Mouse (Mus musculus) hindbrain, embryonic 14.5 days (tissue): ENCODE data around the gene Atp1b3. TPM values are rescaled to one million over a fixed set of nuclear protein-coding genes. Genes with fewer than 3 reads are reported as not detected.

ENCODE experiments used
- ATAC-seq: fragments of 200-750 bp; cut with Nextera tagmentation; 2 replicates; pipeline ENCODE4 v1.8.0; 2017; ENCODE audit warnings: moderate number of reproducible peaks, mild to moderate bottlenecking, moderate TSS enrichment, moderate library complexity; ENCODE audit not compliant: low FRiP score
- DNase-seq: peaks from one replicate; pipeline ENCODE4 v3.0.0-alpha.2; 2015; ENCODE audit warnings: low spot score
- H3K27ac ChIP-seq: fragments of 300-500 bp; sonication (generic); 2 replicates; pipeline ENCODE4 v1.5.1; 2014; ENCODE audit warnings: mild to moderate bottlenecking, moderate library complexity
- H3K27me3 ChIP-seq: fragments of 300-500 bp; sonication (generic); 2 replicates; pipeline ENCODE4 v1.6.1; 2014; ENCODE audit warnings: mild to moderate bottlenecking, low read length, mixed read lengths; ENCODE audit not compliant: control insufficient read depth, insufficient read depth
- H3K36me3 ChIP-seq: fragments of 300-500 bp; sonication (generic); replicated peaks from 2 replicates; pipeline ENCODE4 v1.6.1; 2014; ENCODE audit not compliant: control insufficient read depth, insufficient read depth
- H3K4me1 ChIP-seq: fragments of 300-500 bp; sonication (generic); replicated peaks from 2 replicates; pipeline ENCODE4 v1.6.1; 2014; ENCODE audit warnings: antibody characterized with exemption, low read length, mixed read lengths; ENCODE audit not compliant: control insufficient read depth, insufficient read depth
- H3K4me2 ChIP-seq: fragments of 300-500 bp; sonication (generic); replicated peaks from 2 replicates; pipeline ENCODE4 v1.6.1; 2014; ENCODE audit warnings: mild to moderate bottlenecking, moderate library complexity
- H3K4me3 ChIP-seq: fragments of 300-500 bp; sonication (generic); replicated peaks from 2 replicates; pipeline ENCODE4 v1.5.1; 2014; ENCODE audit warnings: mild to moderate bottlenecking, low read length
- H3K9ac ChIP-seq: fragments of 300-500 bp; sonication (generic); 2 replicates; pipeline ENCODE4 v1.6.1; 2014
- H3K9me3 ChIP-seq: fragments of 300-500 bp; sonication (generic); 2 replicates; pipeline ENCODE4 v1.6.1; 2016; ENCODE audit warnings: low read length; ENCODE audit not compliant: control insufficient read depth
- WGBS: fragments of 180-500 bp; shearing (Covaris S2); extraction: QIAGEN DNeasy Blood & Tissue Kit; methylation state at CpG from one replicate; pipeline ENCODE4 v1.1.7; 2014; 5-methylcytosine and 5-hydroxymethylcytosine counted together
- polyA plus RNA-seq: library from polyadenylated mRNA; unstranded; fragments of >200 nt; fragmentation: Nextera tagmentation; extraction: Ambion mirVana; gene quantifications from 2 replicates; pipeline ENCODE4 v1.2.1, GENCODE M21; 2014

Atp1b3 gene
- polyA plus RNA-seq, 1 experiment from 2014 or later = 181 TPM

DNA sequence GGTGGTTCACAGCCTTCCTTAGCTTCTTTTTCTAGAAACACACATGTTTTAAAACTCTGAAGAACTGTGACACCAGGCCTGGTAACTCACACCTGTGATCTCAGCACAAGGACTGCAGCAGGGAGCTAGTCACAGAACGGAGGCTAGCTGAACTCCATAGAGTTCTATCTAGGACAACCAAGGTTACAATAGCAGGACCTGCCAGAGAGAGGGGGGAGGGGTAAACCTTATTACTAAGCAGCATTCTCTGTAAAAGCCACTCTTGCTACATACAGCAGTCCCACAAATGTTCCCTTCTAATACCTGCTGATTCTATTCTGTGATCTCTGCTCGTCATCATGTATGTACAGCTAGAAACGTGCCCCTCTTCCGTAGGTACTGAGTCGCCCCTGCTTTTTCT is 15.4 kb downstream of the Atp1b3 start:
- H3K4me3 ChIP-seq = no peak overlapping the region
- no peak overlapping the region for H3K9ac ChIP-seq
- no peak overlapping the region for H3K4me2 ChIP-seq
- ATAC-seq (no peak), DNase-seq (no peak)
- H3K36me3 ChIP-seq = peaks cover 14% of the 10 kb centered on the region
- no peak overlapping the region for H3K27ac ChIP-seq
- no peaks in the 10 kb centered on the region; the same call in 1 of the 2 replicates for H3K4me1 ChIP-seq
- H3K9me3 ChIP-seq = no peaks in the 10 kb centered on the region
- 86% methylated on average over 5 of the region's 5 CpGs for WGBS
- H3K27me3 ChIP-seq = no peaks in the 10 kb centered on the region

- H3K27ac ChIP-seq = no peak overlapping the region
- 98% methylated on average over 3 of the region's 3 CpGs for WGBS
- ATAC-seq (no peak), DNase-seq (no peak)
- no peak overlapping the region for H3K9ac ChIP-seq
- no peaks in the 10 kb centered on the region for H3K9me3 ChIP-seq
- no peaks in the 10 kb centered on the region for H3K27me3 ChIP-seq
- H3K36me3 ChIP-seq = peaks cover 45% of the 10 kb centered on the region
- H3K4me1 ChIP-seq = no peaks in the 10 kb centered on the region
- no peak overlapping the region for H3K4me2 ChIP-seq
- H3K4me3 ChIP-seq = no peak overlapping the region
Observed at GRCm38 (mm10) chr9:96345750-96346149, 18.5 kb downstream of the Atp1b3 start.

DNA sequence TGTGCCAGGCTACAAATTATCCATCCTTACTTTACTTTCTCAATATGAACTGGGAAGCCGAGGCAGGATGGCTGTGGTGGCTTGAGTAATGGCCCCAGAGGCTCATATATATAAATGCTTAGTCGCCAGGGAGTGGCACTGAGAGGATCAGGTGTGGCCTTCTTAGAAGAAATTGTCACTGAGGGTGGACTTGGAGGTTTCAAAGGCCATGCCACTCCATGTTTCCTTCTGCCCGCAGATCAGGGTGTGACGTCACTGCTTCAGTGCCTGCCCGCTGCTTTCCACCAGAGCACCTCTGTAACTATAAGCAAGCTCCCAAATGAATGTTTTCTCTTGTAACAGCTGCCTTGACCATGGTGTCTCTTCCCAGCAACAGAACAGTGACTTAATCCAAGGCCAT is 33.1 kb downstream of the Atp1b3 start:
- H3K4me2 ChIP-seq = no peak overlapping the region
- no peak overlapping the region for H3K9ac ChIP-seq
- no peak for DNase-seq
- H3K27ac ChIP-seq = no peak overlapping the region
- H3K4me1 ChIP-seq = 0 out of 2 replicates have a peak, but pooled peaks cover 4% of the 10 kb centered on the region
- peaks cover 43% of the 10 kb centered on the region for H3K36me3 ChIP-seq
- H3K4me3 ChIP-seq = no peak overlapping the region
- WGBS = 94% methylated on average over 5 of the region's 5 CpGs
- ATAC-seq = no peak
- H3K27me3 ChIP-seq = no peaks in the 10 kb centered on the region
- no peaks in the 10 kb centered on the region for H3K9me3 ChIP-seq

- WGBS = 93% methylated on average over 4 of the region's 4 CpGs
- Histone ChIP-seq H3K27me3 (no peaks in the 10 kb centered on the region), H3K4me3 (no peak overlapping the region), H3K36me3 (peaks cover 16% of the 10 kb centered on the region), H3K4me1 (peaks cover 8% of the 10 kb centered on the region; the same call in 1 of the 2 replicates), H3K27ac (no peak overlapping the region), H3K9me3 (no peaks in the 10 kb centered on the region), H3K9ac (no peak overlapping the region), H3K4me2 (no peak overlapping the region)
- no peak for ATAC-seq
- no peak for DNase-seq
Observed at GRCm38 (mm10) chr9:96328226-96328625, 36.0 kb downstream of the Atp1b3 start.

- ATAC-seq (no peak), DNase-seq (no peak)
- Histone ChIP-seq H3K9ac (no peak overlapping the region), H3K36me3 (peaks cover 16% of the 10 kb centered on the region; the same call in 1 of the 2 replicates), H3K4me1 (peaks cover 8% of the 10 kb centered on the region; the same call in 1 of the 2 replicates), H3K4me3 (no peak overlapping the region), H3K27me3 (no peaks in the 10 kb centered on the region), H3K4me2 (no peak overlapping the region), H3K27ac (no peak overlapping the region), H3K9me3 (no peaks in the 10 kb centered on the region)
- WGBS = 73% methylated on average over 6 of the region's 6 CpGs
Observed at GRCm38 (mm10) chr9:96326496-96326923, 37.7 kb downstream of the Atp1b3 start.

GRCm38 (mm10) chr9:96324502-96324901 is 39.7 kb downstream of the Atp1b3 start:
- Histone ChIP-seq H3K4me2 (no peak overlapping the region), H3K9me3 (no peaks in the 10 kb centered on the region), H3K27me3 (no peaks in the 10 kb centered on the region), H3K27ac (no peak overlapping the region), H3K36me3 (peaks cover 20% of the 10 kb centered on the region; the same call in 1 of the 2 replicates), H3K9ac (no peak overlapping the region), H3K4me3 (no peak overlapping the region), H3K4me1 (peaks cover 8% of the 10 kb centered on the region; the same call in 1 of the 2 replicates)
- 55% methylated on average over 4 of the region's 4 CpGs for WGBS
- DNase-seq (peak; percentile 39), ATAC-seq (peak; percentile 79)

GRCm38 (mm10) chr9:96322411-96323152 is 41.7 kb downstream of the Atp1b3 start:
- Histone ChIP-seq H3K4me2 (no peak overlapping the region), H3K4me1 (peaks cover 8% of the 10 kb centered on the region; the same call in 1 of the 2 replicates), H3K27ac (no peak overlapping the region), H3K9me3 (no peaks in the 10 kb centered on the region), H3K36me3 (peaks cover 36% of the 10 kb centered on the region), H3K4me3 (no peak overlapping the region), H3K27me3 (no peaks in the 10 kb centered on the region), H3K9ac (no peak overlapping the region)
- WGBS = 83% methylated on average over 15 of the region's 15 CpGs
- DNase-seq (no peak), ATAC-seq (no peak)

GRCm38 (mm10) chr9:96320551-96320980 is 43.7 kb downstream of the Atp1b3 start:
- no peak for ATAC-seq
- 88% methylated on average over 6 of the region's 6 CpGs for WGBS

DNA sequence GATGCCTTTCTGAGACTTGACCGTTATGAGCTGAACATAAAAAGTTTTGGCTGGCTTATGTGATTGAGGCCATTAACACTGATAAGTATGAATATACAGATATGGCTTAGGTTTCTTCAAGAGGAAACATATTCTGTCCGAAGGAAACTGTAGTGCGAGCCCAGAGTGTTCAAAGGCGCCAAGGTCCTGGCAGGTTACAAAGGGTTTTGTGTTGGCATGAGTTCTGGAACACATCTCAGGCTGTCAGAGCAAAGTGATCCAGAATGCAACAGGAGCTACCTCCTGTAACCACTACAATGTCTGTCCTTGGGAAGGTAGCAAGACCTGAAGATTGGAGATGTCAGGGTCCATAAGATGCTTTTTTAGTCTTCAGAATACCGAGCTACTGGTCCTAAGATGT is 44.9 kb downstream of the Atp1b3 start:
- no peaks in the 10 kb centered on the region for H3K9me3 ChIP-seq
- H3K4me3 ChIP-seq = no peak overlapping the region

More at GRCm38 (mm10) chr9:96320551-96320980, 43.7 kb downstream of the Atp1b3 start:
- no peak for DNase-seq
- peaks cover 45% of the 10 kb centered on the region for H3K36me3 ChIP-seq
- no peaks in the 10 kb centered on the region for H3K27me3 ChIP-seq
- no peak overlapping the region for H3K4me3 ChIP-seq
- peaks cover 4% of the 10 kb centered on the region; the same call in 1 of the 2 replicates for H3K4me1 ChIP-seq
- H3K9me3 ChIP-seq = no peaks in the 10 kb centered on the region
- H3K27ac ChIP-seq = no peak overlapping the region
- no peak overlapping the region for H3K4me2 ChIP-seq
- no peak overlapping the region for H3K9ac ChIP-seq

More for the DNA sequence above, 44.9 kb downstream of the Atp1b3 start:
- Histone ChIP-seq H3K27ac (no peak overlapping the region), H3K9ac (no peak overlapping the region), H3K4me2 (no peak overlapping the region), H3K4me1 (no peaks in the 10 kb centered on the region; the same call in 1 of the 2 replicates), H3K27me3 (no peaks in the 10 kb centered on the region), H3K36me3 (peaks cover 46% of the 10 kb centered on the region)
- no peak for ATAC-seq
- no peak for DNase-seq
- 95% methylated on average over 5 of the region's 5 CpGs for WGBS
